Mouse (Mus musculus): Measurements from ENCODE around the gene Fam83b. TPM values are rescaled to one million over a fixed set of nuclear protein-coding genes. Genes with fewer than 3 reads are reported as not detected.

Gene Fam83b
- total and polyA plus RNA-seq, 3 experiments = 0.11 TPM; not detected in 2

- H3K4me1 ChIP-seq (ENCODE audit: insufficient read depth, low read depth, low read length) = no peaks in the 10 kb centered on the region
- no peaks in the 10 kb centered on the region for H3K36me3 ChIP-seq (replicated peaks)
- no peak for TF ChIP-seq GATA1 (IDR thresholded peaks at IDR 0.05; ENCODE audit: borderline replicate concordance, low read length)
- no peak for TF ChIP-seq TAL1 (conservative IDR thresholded peaks at IDR 0.05; ENCODE audit: low read depth, low read length)
- TF ChIP-seq CTCF (IDR thresholded peaks at IDR 0.05; ENCODE audit: low read depth, low read length) = no peak
- no peak for TF ChIP-seq POLR2AphosphoS5 (IDR thresholded peaks at IDR 0.05; ENCODE audit: insufficient replicate concordance, low read depth, low read length)
- no peak for TF ChIP-seq GATA2 (IDR thresholded peaks at IDR 0.05; ENCODE audit: borderline replicate concordance, low read depth, low read length)
- H3K4me3 ChIP-seq (ENCODE audit: low read depth, low read length) = no peak overlapping the region
- DNase-seq (ENCODE audit: low spot score) (no peak), ATAC-seq (ENCODE audit: extremely low read depth, insufficient number of reproducible peaks, low FRiP score, poor library complexity, severe bottlenecking) (no peak)
- no peaks in the 10 kb centered on the region for H3K27me3 ChIP-seq (ENCODE audit: insufficient read depth, low read length)
- H3K9me3 ChIP-seq (replicated peaks) = no peaks in the 10 kb centered on the region
These were observed 15.1 kb upstream of the Fam83b start for GRCm38 (mm10) chr9:76581966-76582365.

GRCm38 (mm10) chr9:76567281-76567655 is 352 bp upstream of the Fam83b start:
- H3K9me3 ChIP-seq (replicated peaks) = peaks cover 6% of the 10 kb centered on the region; the same call in 1 of the 2 replicates
- H3K27me3 ChIP-seq (ENCODE audit: insufficient read depth, low read length) = no peaks in the 10 kb centered on the region
- TF ChIP-seq TAL1 (conservative IDR thresholded peaks at IDR 0.05; ENCODE audit: low read depth, low read length) = no peak
- no peak for TF ChIP-seq CTCF (IDR thresholded peaks at IDR 0.05; ENCODE audit: low read depth, low read length)
- TF ChIP-seq GATA2 (IDR thresholded peaks at IDR 0.05; ENCODE audit: borderline replicate concordance, low read depth, low read length) = no peak
- TF ChIP-seq GATA1 (IDR thresholded peaks at IDR 0.05; ENCODE audit: borderline replicate concordance, low read length) = no peak
- TF ChIP-seq POLR2AphosphoS5 (IDR thresholded peaks at IDR 0.05; ENCODE audit: insufficient replicate concordance, low read depth, low read length) = no peak
- DNase-seq (ENCODE audit: low spot score) (no peak), ATAC-seq (ENCODE audit: extremely low read depth, insufficient number of reproducible peaks, low FRiP score, poor library complexity, severe bottlenecking) (no peak)
- H3K4me1 ChIP-seq (ENCODE audit: insufficient read depth, low read depth, low read length) = no peaks in the 10 kb centered on the region
- H3K36me3 ChIP-seq (replicated peaks) = no peaks in the 10 kb centered on the region
- no peak overlapping the region for H3K4me3 ChIP-seq (ENCODE audit: low read depth, low read length)

GRCm38 (mm10) chr9:76565656-76566055 is 1.3 kb downstream of the Fam83b start:
- no peaks in the 10 kb centered on the region for H3K36me3 ChIP-seq (replicated peaks)
- no peaks in the 10 kb centered on the region for H3K27me3 ChIP-seq (ENCODE audit: insufficient read depth, low read length)
- H3K4me1 ChIP-seq (ENCODE audit: insufficient read depth, low read depth, low read length) = no peaks in the 10 kb centered on the region
- ATAC-seq (ENCODE audit: extremely low read depth, insufficient number of reproducible peaks, low FRiP score, poor library complexity, severe bottlenecking) = no peak
- no peak for TF ChIP-seq GATA1 (IDR thresholded peaks at IDR 0.05; ENCODE audit: borderline replicate concordance, low read length)
- no peak for TF ChIP-seq GATA2 (IDR thresholded peaks at IDR 0.05; ENCODE audit: borderline replicate concordance, low read depth, low read length)
- no peak overlapping the region for H3K4me3 ChIP-seq (ENCODE audit: low read depth, low read length)
- DNase-seq (ENCODE audit: low spot score) = no peak
- H3K9me3 ChIP-seq (replicated peaks) = peaks cover 6% of the 10 kb centered on the region; the same call in 1 of the 2 replicates

GRCm38 (mm10) chr9:76564071-76564470 is 2.8 kb downstream of the Fam83b start:
- Histone ChIP-seq H3K4me3 (ENCODE audit: low read depth, low read length) (no peak overlapping the region; the same call in 1 of the 2 replicates), H3K36me3 (replicated peaks) (no peaks in the 10 kb centered on the region), H3K9me3 (replicated peaks) (peaks cover 6% of the 10 kb centered on the region; the same call in 1 of the 2 replicates), H3K27me3 (ENCODE audit: insufficient read depth, low read length) (no peaks in the 10 kb centered on the region), H3K4me1 (ENCODE audit: insufficient read depth, low read depth, low read length) (no peaks in the 10 kb centered on the region)
- no peak for DNase-seq (ENCODE audit: low spot score)
- TF ChIP-seq POLR2AphosphoS5 (IDR thresholded peaks at IDR 0.05; ENCODE audit: insufficient replicate concordance, low read depth, low read length) (no peak), GATA1 (IDR thresholded peaks at IDR 0.05; ENCODE audit: borderline replicate concordance, low read length) (no peak), TAL1 (conservative IDR thresholded peaks at IDR 0.05; ENCODE audit: low read depth, low read length) (no peak), CTCF (IDR thresholded peaks at IDR 0.05; ENCODE audit: low read depth, low read length) (no peak), GATA2 (IDR thresholded peaks at IDR 0.05; ENCODE audit: borderline replicate concordance, low read depth, low read length) (no peak)
- ATAC-seq (ENCODE audit: extremely low read depth, insufficient number of reproducible peaks, low FRiP score, poor library complexity, severe bottlenecking) = no peak

- H3K9me3 ChIP-seq (replicated peaks) = peaks cover 6% of the 10 kb centered on the region; the same call in 1 of the 2 replicates
- no peak for ATAC-seq (ENCODE audit: extremely low read depth, insufficient number of reproducible peaks, low FRiP score, poor library complexity, severe bottlenecking)
- H3K4me3 ChIP-seq (ENCODE audit: low read depth, low read length) = no peak overlapping the region
- no peak for TF ChIP-seq CTCF (IDR thresholded peaks at IDR 0.05; ENCODE audit: low read depth, low read length)
- no peak for TF ChIP-seq TAL1 (conservative IDR thresholded peaks at IDR 0.05; ENCODE audit: low read depth, low read length)
- TF ChIP-seq POLR2AphosphoS5 (IDR thresholded peaks at IDR 0.05; ENCODE audit: insufficient replicate concordance, low read depth, low read length) = no peak
- TF ChIP-seq GATA1 (IDR thresholded peaks at IDR 0.05; ENCODE audit: borderline replicate concordance, low read length) = no peak
- TF ChIP-seq GATA2 (IDR thresholded peaks at IDR 0.05; ENCODE audit: borderline replicate concordance, low read depth, low read length) = no peak
- no peak for DNase-seq (ENCODE audit: low spot score)
- no peaks in the 10 kb centered on the region for H3K36me3 ChIP-seq (replicated peaks)
- H3K27me3 ChIP-seq (ENCODE audit: insufficient read depth, low read length) = no peaks in the 10 kb centered on the region
- no peaks in the 10 kb centered on the region for H3K4me1 ChIP-seq (ENCODE audit: insufficient read depth, low read depth, low read length)
These were observed 4.1 kb downstream of the Fam83b start for GRCm38 (mm10) chr9:76562794-76563193.

GRCm38 (mm10) chr9:76559240-76559639 is 7.7 kb downstream of the Fam83b start:
- H3K36me3 ChIP-seq (replicated peaks) = no peaks in the 10 kb centered on the region
- H3K4me3 ChIP-seq (ENCODE audit: low read depth, low read length) = no peak overlapping the region
- ATAC-seq (ENCODE audit: extremely low read depth, insufficient number of reproducible peaks, low FRiP score, poor library complexity, severe bottlenecking) (no peak), DNase-seq (ENCODE audit: low spot score) (no peak)
- TF ChIP-seq CTCF (IDR thresholded peaks at IDR 0.05; ENCODE audit: low read depth, low read length) (no peak), GATA2 (IDR thresholded peaks at IDR 0.05; ENCODE audit: borderline replicate concordance, low read depth, low read length) (no peak), GATA1 (IDR thresholded peaks at IDR 0.05; ENCODE audit: borderline replicate concordance, low read length) (no peak), TAL1 (conservative IDR thresholded peaks at IDR 0.05; ENCODE audit: low read depth, low read length) (no peak), POLR2AphosphoS5 (IDR thresholded peaks at IDR 0.05; ENCODE audit: insufficient replicate concordance, low read depth, low read length) (no peak)
- H3K27me3 ChIP-seq (ENCODE audit: insufficient read depth, low read length) = no peaks in the 10 kb centered on the region
- peaks cover 3% of the 10 kb centered on the region; the same call in 1 of the 2 replicates for H3K9me3 ChIP-seq (replicated peaks)
- H3K4me1 ChIP-seq (ENCODE audit: insufficient read depth, low read depth, low read length) = no peaks in the 10 kb centered on the region

Measured in G1E (cell line).